Mouse (Mus musculus) granulocyte monocyte progenitor cell, adult 5-6 weeks (primary cell): Measurements from ENCODE around the gene Mlxip. TPM values are rescaled to one million over a fixed set of nuclear protein-coding genes. Genes with fewer than 3 reads are reported as not detected.

Experiments used
- ATAC-seq: replicated peaks from 2 replicates; pipeline ENCODE4 v1.8.0; 2016; ENCODE audit warnings: mild to moderate bottlenecking, moderate TSS enrichment, inconsistent platforms; ENCODE audit not compliant: poor library complexity, severe bottlenecking
- total RNA-seq, 2 experiments: library from RNA; stranded (forward) in 1 of 2; stranded (reverse) in 1 of 2; fragments of 200-712, 200-1000 nt in 1 of 2; fragments of >200 nt in 1 of 2; fragmentation: Nextera tagmentation in 1 of 2; gene quantifications; 2 replicates each; pipeline ENCODE4 v1.2.3; 2014 to 2017

Mlxip gene
- total RNA-seq, 2 experiments from 2014 or later: 11.9 to 52.3 TPM

- ATAC-seq: peak; percentile 51
These were observed 94.7 kb downstream of the Mlxip start, which contains the start of the genes Lrrc43 and Il31 for GRCm38 (mm10) chr5:123489112-123489785. Gene Lrrc43 (plus strand): TSS chr5:123489305. Gene Il31 (minus strand): TSS chr5:123489489.

- ATAC-seq: no peak
These were observed 95.3 kb downstream of the Mlxip start for GRCm38 (mm10) chr5:123489935-123490334.

GRCm38 (mm10) chr5:123499717-123500116 is 105.1 kb downstream of the Mlxip start:
- peak; percentile 37 for ATAC-seq

GRCm38 (mm10) chr5:123501973-123502372 is 107.4 kb downstream of the Mlxip start:
- no peak for ATAC-seq

Other genes starting within 250 kb of the Mlxip start
- 26.5 and 45.9 TPM in 2 replicates for gene Psmd9, start 225.4 kb upstream of the Mlxip start, total RNA-seq (2014; fragmentation: Nextera tagmentation)
- 15.5 and 25.2 TPM in 2 replicates for gene Psmd9, start 225.4 kb upstream of the Mlxip start, total RNA-seq (2017)
- not detected in 2 replicates for gene Hpd, start 212.1 kb upstream of the Mlxip start, total RNA-seq (2014; fragmentation: Nextera tagmentation)
- gene Hpd, start 212.1 kb upstream of the Mlxip start, total RNA-seq (2017): not detected in 2 replicates
- 0.99 TPM in 1 of 2 replicates, not detected in the other for gene Wdr66, start 142.7 kb upstream of the Mlxip start, total RNA-seq (2014; fragmentation: Nextera tagmentation)
- gene Wdr66, start 142.7 kb upstream of the Mlxip start, total RNA-seq (2017): not detected in 2 replicates
- gene Bcl7a, start 51.0 kb upstream of the Mlxip start, total RNA-seq (2014; fragmentation: Nextera tagmentation): 27.5 and 29.4 TPM in 2 replicates
- gene Bcl7a, start 51.0 kb upstream of the Mlxip start, total RNA-seq (2017): 11.0 and 17.4 TPM in 2 replicates
- gene Lrrc43, start 94.5 kb downstream of the Mlxip start, total RNA-seq (2014; fragmentation: Nextera tagmentation): not detected in 2 replicates
- gene Lrrc43, start 94.5 kb downstream of the Mlxip start, total RNA-seq (2017): not detected in 2 replicates
- gene Il31, start 94.7 kb downstream of the Mlxip start, total RNA-seq (2014; fragmentation: Nextera tagmentation): not detected in 2 replicates
- gene Il31, start 94.7 kb downstream of the Mlxip start, total RNA-seq (2017): not detected in 2 replicates
- not detected in 2 replicates for gene B3gnt4, start 115.7 kb downstream of the Mlxip start, total RNA-seq (2014; fragmentation: Nextera tagmentation)
- gene B3gnt4, start 115.7 kb downstream of the Mlxip start, total RNA-seq (2017): not detected in 2 replicates
- 29.0 and 61.6 TPM in 2 replicates for gene Diablo, start 129.4 kb downstream of the Mlxip start, total RNA-seq (2014; fragmentation: Nextera tagmentation)
- 54.6 and 62.5 TPM in 2 replicates for gene Diablo, start 129.4 kb downstream of the Mlxip start, total RNA-seq (2017)
- not detected in 2 replicates for gene Gm49027, start 130.7 kb downstream of the Mlxip start, total RNA-seq (2014; fragmentation: Nextera tagmentation)
- not detected in 2 replicates for gene Gm49027, start 130.7 kb downstream of the Mlxip start, total RNA-seq (2017)
- gene Vps33a, start 178.2 kb downstream of the Mlxip start, total RNA-seq (2014; fragmentation: Nextera tagmentation): 23.1 and 39.0 TPM in 2 replicates
- 21.7 and 23.9 TPM in 2 replicates for gene Vps33a, start 178.2 kb downstream of the Mlxip start, total RNA-seq (2017)